Mouse (Mus musculus): ENCODE measurements around the gene Gm8127. TPM values are rescaled to one million over a fixed set of nuclear protein-coding genes. Genes with fewer than 3 reads are reported as not detected.

Gm8127 gene
- polyA plus RNA-seq, 1 experiment from 2014 or later = not detected

Other genes with a start within 250 kb of the Gm8127 start
- gene Gm8094, start 217.2 kb downstream of the Gm8127 start, polyA plus RNA-seq (2015; fragmentation: Nextera tagmentation; extraction: Ambion mirVana) = not detected in 2 replicates
- gene Gm8104, start 193.2 kb downstream of the Gm8127 start, polyA plus RNA-seq (2015; fragmentation: Nextera tagmentation; extraction: Ambion mirVana) = not detected in 2 replicates
- gene Gm7233, start 114.0 kb downstream of the Gm8127 start, polyA plus RNA-seq (2015; fragmentation: Nextera tagmentation; extraction: Ambion mirVana) = not detected in 2 replicates
- gene Gm8122, start 58.5 kb downstream of the Gm8127 start, polyA plus RNA-seq (2015; fragmentation: Nextera tagmentation; extraction: Ambion mirVana) = not detected in 2 replicates
- gene Gm8126, start 35.2 kb downstream of the Gm8127 start, polyA plus RNA-seq (2015; fragmentation: Nextera tagmentation; extraction: Ambion mirVana) = not detected in 2 replicates
- not detected in 2 replicates for gene Gm9732, start 18.8 kb downstream of the Gm8127 start, polyA plus RNA-seq (2015; fragmentation: Nextera tagmentation; extraction: Ambion mirVana)
- gene 1700001F09Rik, start 54.0 kb upstream of the Gm8127 start, polyA plus RNA-seq (2015; fragmentation: Nextera tagmentation; extraction: Ambion mirVana) = not detected in 2 replicates
- not detected in 2 replicates for gene Gm8138, start 122.5 kb upstream of the Gm8127 start, polyA plus RNA-seq (2015; fragmentation: Nextera tagmentation; extraction: Ambion mirVana)
- not detected in 2 replicates for gene Gm5799, start 249.7 kb upstream of the Gm8127 start, polyA plus RNA-seq (2015; fragmentation: Nextera tagmentation; extraction: Ambion mirVana)